Mouse (Mus musculus): ENCODE measurements at regions not wholly inside any gene's neighbourhood (a gene's known extent, or its start where the extent isn't known, plus 50 kb on each side); places are given as distances from the start of the nearest gene placed in this dataset.

- no peaks in the 10 kb centered on the region for H3K9me3 ChIP-seq (ENCODE audit: control insufficient read depth)
- H3K9ac ChIP-seq (ENCODE audit: low read depth, low read length) = no peak overlapping the region
- H3K27ac ChIP-seq (ENCODE audit: low read depth, low read length) = no peak overlapping the region
- no peak for TF ChIP-seq CTCF (IDR thresholded peaks at IDR 0.05; ENCODE audit: low read depth)
- H3K36me3 ChIP-seq (ENCODE audit: control insufficient read depth, insufficient read depth) = no peaks in the 10 kb centered on the region
- H3K4me3 ChIP-seq (ENCODE audit: low read depth, low read length) = no peak overlapping the region
- ATAC-seq = no peak
- H3K4me1 ChIP-seq (replicated peaks; ENCODE audit: control insufficient read depth, insufficient read depth, low read length) = no peaks in the 10 kb centered on the region
- 61% methylated on average over 1 of the region's 1 CpGs for WGBS
- H3K27me3 ChIP-seq (replicated peaks; ENCODE audit: control insufficient read depth, insufficient read depth, low read length) = no peaks in the 10 kb centered on the region
- no peak overlapping the region for H3K4me2 ChIP-seq (replicated peaks; ENCODE audit: low read depth)
These were observed 333.5 kb downstream of the Bckdhb start for GRCm38 (mm10) chr9:84258488-84258887.

DNA sequence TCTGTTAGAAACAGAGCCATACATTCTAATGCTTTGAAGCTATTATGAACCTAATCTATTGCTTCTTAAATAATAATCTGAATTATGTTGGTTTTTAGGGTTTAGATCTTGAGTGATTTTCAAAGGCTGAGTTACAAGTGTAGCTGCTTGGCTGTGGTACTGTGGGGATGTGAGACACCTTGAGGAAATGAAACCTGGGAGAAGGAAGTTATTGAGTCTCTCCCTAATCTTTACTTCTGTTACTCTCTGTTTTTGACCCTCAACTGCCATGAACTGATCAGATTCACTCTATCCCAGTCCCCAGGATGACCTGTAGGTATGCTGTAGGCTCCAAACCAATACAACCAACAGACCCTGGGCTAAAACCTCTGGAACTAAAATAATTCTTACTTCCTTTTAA, 334.8 kb downstream of the Bckdhb start:
- TF ChIP-seq CTCF (IDR thresholded peaks at IDR 0.05; ENCODE audit: low read depth) = no peak
- no peak overlapping the region for H3K9ac ChIP-seq (ENCODE audit: low read depth, low read length)
- H3K27ac ChIP-seq (ENCODE audit: low read depth, low read length) = no peak overlapping the region
- no peak overlapping the region for H3K4me2 ChIP-seq (replicated peaks; ENCODE audit: low read depth)
- no peaks in the 10 kb centered on the region for H3K4me1 ChIP-seq (replicated peaks; ENCODE audit: control insufficient read depth, insufficient read depth, low read length)
- no peak for ATAC-seq
- no peaks in the 10 kb centered on the region for H3K36me3 ChIP-seq (ENCODE audit: control insufficient read depth, insufficient read depth)
- no peaks in the 10 kb centered on the region for H3K27me3 ChIP-seq (replicated peaks; ENCODE audit: control insufficient read depth, insufficient read depth, low read length)
- no peak overlapping the region for H3K4me3 ChIP-seq (ENCODE audit: low read depth, low read length)
- H3K9me3 ChIP-seq (ENCODE audit: control insufficient read depth) = no peaks in the 10 kb centered on the region

- no peak for ATAC-seq
- H3K9ac ChIP-seq (ENCODE audit: low read depth, low read length) = no peak overlapping the region
- H3K9me3 ChIP-seq (ENCODE audit: control insufficient read depth) = no peaks in the 10 kb centered on the region
- no peak overlapping the region for H3K4me2 ChIP-seq (replicated peaks; ENCODE audit: low read depth)
- H3K4me1 ChIP-seq (replicated peaks; ENCODE audit: control insufficient read depth, insufficient read depth, low read length) = no peaks in the 10 kb centered on the region
- no peaks in the 10 kb centered on the region for H3K36me3 ChIP-seq (ENCODE audit: control insufficient read depth, insufficient read depth)
- 54% methylated on average over 5 of the region's 5 CpGs for WGBS
- H3K4me3 ChIP-seq (ENCODE audit: low read depth, low read length) = no peak overlapping the region
- H3K27me3 ChIP-seq (replicated peaks; ENCODE audit: control insufficient read depth, insufficient read depth, low read length) = no peaks in the 10 kb centered on the region
- no peak for TF ChIP-seq CTCF (IDR thresholded peaks at IDR 0.05; ENCODE audit: low read depth)
- H3K27ac ChIP-seq (ENCODE audit: low read depth, low read length) = no peak overlapping the region
These were observed 337.2 kb downstream of the Bckdhb start for GRCm38 (mm10) chr9:84262151-84262550.

GRCm38 (mm10) chr9:84266974-84267373, 342.0 kb downstream of the Bckdhb start:
- WGBS = 43% methylated on average over 7 of the region's 7 CpGs
- H3K27me3 ChIP-seq (replicated peaks; ENCODE audit: control insufficient read depth, insufficient read depth, low read length) = no peaks in the 10 kb centered on the region
- no peak for ATAC-seq

GRCm38 (mm10) chr9:84274608-84275007, 349.7 kb downstream of the Bckdhb start:
- no peak for ATAC-seq
- H3K27me3 ChIP-seq (replicated peaks; ENCODE audit: control insufficient read depth, insufficient read depth, low read length) = no peaks in the 10 kb centered on the region
- no peaks in the 10 kb centered on the region for H3K9me3 ChIP-seq (ENCODE audit: control insufficient read depth)
- no peaks in the 10 kb centered on the region for H3K4me1 ChIP-seq (replicated peaks; ENCODE audit: control insufficient read depth, insufficient read depth, low read length)
- 49% methylated on average over 3 of the region's 3 CpGs for WGBS
- no peak overlapping the region for H3K9ac ChIP-seq (ENCODE audit: low read depth, low read length)
- no peaks in the 10 kb centered on the region for H3K36me3 ChIP-seq (ENCODE audit: control insufficient read depth, insufficient read depth)
- H3K27ac ChIP-seq (ENCODE audit: low read depth, low read length) = no peak overlapping the region
- no peak overlapping the region for H3K4me3 ChIP-seq (ENCODE audit: low read depth, low read length)
- H3K4me2 ChIP-seq (replicated peaks; ENCODE audit: low read depth) = no peak overlapping the region
- TF ChIP-seq CTCF (IDR thresholded peaks at IDR 0.05; ENCODE audit: low read depth) = no peak

More at GRCm38 (mm10) chr9:84266974-84267373, 342.0 kb downstream of the Bckdhb start:
- Histone ChIP-seq H3K36me3 (ENCODE audit: control insufficient read depth, insufficient read depth) (no peaks in the 10 kb centered on the region), H3K9ac (ENCODE audit: low read depth, low read length) (no peak overlapping the region), H3K27ac (ENCODE audit: low read depth, low read length) (no peak overlapping the region), H3K4me1 (replicated peaks; ENCODE audit: control insufficient read depth, insufficient read depth, low read length) (no peaks in the 10 kb centered on the region), H3K4me2 (replicated peaks; ENCODE audit: low read depth) (no peak overlapping the region), H3K9me3 (ENCODE audit: control insufficient read depth) (no peaks in the 10 kb centered on the region), H3K4me3 (ENCODE audit: low read depth, low read length) (no peak overlapping the region)
- no peak for TF ChIP-seq CTCF (IDR thresholded peaks at IDR 0.05; ENCODE audit: low read depth)

- Histone ChIP-seq H3K27me3 (replicated peaks; ENCODE audit: control insufficient read depth, insufficient read depth, low read length) (no peaks in the 10 kb centered on the region), H3K4me1 (replicated peaks; ENCODE audit: control insufficient read depth, insufficient read depth, low read length) (no peaks in the 10 kb centered on the region), H3K9ac (ENCODE audit: low read depth, low read length) (no peak overlapping the region), H3K9me3 (ENCODE audit: control insufficient read depth) (no peaks in the 10 kb centered on the region), H3K27ac (ENCODE audit: low read depth, low read length) (no peak overlapping the region), H3K4me2 (replicated peaks; ENCODE audit: low read depth) (no peak overlapping the region), H3K36me3 (ENCODE audit: control insufficient read depth, insufficient read depth) (no peaks in the 10 kb centered on the region), H3K4me3 (ENCODE audit: low read depth, low read length) (no peak overlapping the region)
- TF ChIP-seq CTCF (IDR thresholded peaks at IDR 0.05; ENCODE audit: low read depth) = no peak
- no peak for ATAC-seq
- 89% methylated on average over 4 of the region's 4 CpGs for WGBS
These were observed 353.4 kb downstream of the Bckdhb start for GRCm38 (mm10) chr9:84278295-84278694.

- no peak overlapping the region for H3K4me2 ChIP-seq (replicated peaks; ENCODE audit: low read depth)
- no peak for ATAC-seq
- H3K27me3 ChIP-seq (replicated peaks; ENCODE audit: control insufficient read depth, insufficient read depth, low read length) = no peaks in the 10 kb centered on the region
- no peaks in the 10 kb centered on the region for H3K9me3 ChIP-seq (ENCODE audit: control insufficient read depth)
- no peak overlapping the region for H3K4me3 ChIP-seq (ENCODE audit: low read depth, low read length)
- no peaks in the 10 kb centered on the region for H3K36me3 ChIP-seq (ENCODE audit: control insufficient read depth, insufficient read depth)
- 58% methylated on average over 1 of the region's 1 CpGs for WGBS
- H3K27ac ChIP-seq (ENCODE audit: low read depth, low read length) = no peak overlapping the region
- H3K4me1 ChIP-seq (replicated peaks; ENCODE audit: control insufficient read depth, insufficient read depth, low read length) = no peaks in the 10 kb centered on the region
- H3K9ac ChIP-seq (ENCODE audit: low read depth, low read length) = no peak overlapping the region
- TF ChIP-seq CTCF (IDR thresholded peaks at IDR 0.05; ENCODE audit: low read depth) = no peak
These were observed 353.8 kb downstream of the Bckdhb start for GRCm38 (mm10) chr9:84278731-84279130.

All from intestine, postnatal 0 days (tissue).